Mouse (Mus musculus): Measurements from ENCODE around the gene Capn8.
A peak's percentile ranks its signal among the peaks of the same experiment; 100 is the strongest.
"Not testable (repeated sequence)": the region's sequence is repeated elsewhere in the genome, so short reads cannot be mapped to it uniquely, and the experiment has no call there.

Capn8 gene

DNA sequence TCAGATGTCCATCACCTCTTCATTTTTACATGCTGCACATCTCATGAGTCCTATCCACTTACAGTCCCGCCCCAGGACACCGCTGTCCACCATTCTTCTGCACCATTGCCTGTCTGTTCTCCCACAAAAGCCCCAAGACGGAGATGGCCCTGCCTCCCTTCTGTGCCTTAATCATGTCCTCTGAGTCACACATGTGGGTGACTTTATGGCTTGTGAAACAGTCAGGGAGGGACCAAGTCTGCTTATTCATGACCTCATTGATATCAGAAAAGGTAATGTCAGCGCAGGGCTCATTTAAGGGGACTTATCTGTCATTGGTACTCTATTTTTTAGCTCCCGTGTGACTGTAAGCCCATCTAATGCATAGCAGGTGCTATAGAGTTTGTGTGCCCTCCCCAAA lies 74.6 kb downstream of the Capn8 start:
- H3K4me3 ChIP-seq (replicated peaks; ENCODE audit: low read length): no peak overlapping the region
- TF ChIP-seq CTCF (conservative IDR thresholded peaks at IDR 0.05; ENCODE audit: low read length): no peak
- TF ChIP-seq NANOG (IDR thresholded peaks at IDR 0.05; ENCODE audit: borderline replicate concordance, low read length): no peak
- no peak for TF ChIP-seq POU5F1 (IDR thresholded peaks at IDR 0.05; ENCODE audit: borderline replicate concordance, low read length)
- peaks cover 19% of the 10 kb centered on the region for H3K9me3 ChIP-seq (ENCODE audit: low read length)
- no peaks in the 10 kb centered on the region for H3K36me3 ChIP-seq (ENCODE audit: insufficient read depth, low read length)
- H3K27me3 ChIP-seq (ENCODE audit: insufficient read depth, low read length): peaks cover 9% of the 10 kb centered on the region; the same call in 1 of the 2 replicates
- peaks cover 32% of the 10 kb centered on the region for H3K4me1 ChIP-seq (replicated peaks; ENCODE audit: low read depth, low read length)

DNA sequence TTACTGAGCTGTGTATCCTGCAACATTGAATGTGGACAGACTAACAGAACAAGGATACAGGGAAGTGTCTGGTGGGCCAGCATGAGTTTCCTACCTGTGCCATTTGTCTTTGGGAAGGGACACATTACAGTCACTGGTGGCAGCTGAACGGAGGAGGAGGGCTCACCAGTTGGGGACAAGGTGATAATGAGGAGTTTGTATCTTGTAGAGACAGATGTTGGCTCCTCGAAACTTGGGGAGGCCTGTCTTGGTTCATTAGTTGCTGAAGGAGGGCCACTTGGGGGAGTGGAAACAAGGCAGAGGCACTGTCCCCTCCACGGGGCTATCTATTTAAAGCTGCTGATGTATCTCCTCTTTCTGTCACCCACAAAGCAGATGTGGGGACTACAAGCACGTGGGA lies 75.3 kb downstream of the Capn8 start:
- no peak overlapping the region for H3K4me3 ChIP-seq (replicated peaks; ENCODE audit: low read length)
- peaks cover 26% of the 10 kb centered on the region for H3K9me3 ChIP-seq (ENCODE audit: low read length)
- H3K4me1 ChIP-seq (replicated peaks; ENCODE audit: low read depth, low read length): peaks cover 37% of the 10 kb centered on the region
- H3K36me3 ChIP-seq (ENCODE audit: insufficient read depth, low read length): no peaks in the 10 kb centered on the region
- peaks cover 9% of the 10 kb centered on the region; the same call in 1 of the 2 replicates for H3K27me3 ChIP-seq (ENCODE audit: insufficient read depth, low read length)
- no peak for TF ChIP-seq POU5F1 (IDR thresholded peaks at IDR 0.05; ENCODE audit: borderline replicate concordance, low read length)

DNA sequence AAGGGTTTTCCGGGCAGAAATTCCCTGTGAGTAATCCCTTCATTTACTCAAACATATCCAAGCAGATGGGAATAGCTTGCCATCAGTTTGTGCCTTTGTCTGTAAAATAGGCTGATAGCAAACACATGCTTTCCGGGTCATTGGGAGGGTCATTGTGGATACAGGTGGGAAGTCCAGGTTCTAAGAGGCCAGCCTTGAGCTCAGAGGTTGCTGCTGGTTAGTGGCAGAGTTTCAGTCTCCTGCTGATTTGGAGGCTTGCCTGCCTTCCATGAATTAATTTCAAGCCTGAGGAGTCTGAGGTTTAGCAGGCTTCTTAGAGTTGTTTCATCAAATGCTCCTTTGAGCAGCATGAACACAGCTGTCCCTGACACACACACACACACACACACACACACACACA lies 78.0 kb downstream of the Capn8 start:
- Histone ChIP-seq H3K9me3 (ENCODE audit: low read length) (peaks cover 30% of the 10 kb centered on the region), H3K4me3 (replicated peaks; ENCODE audit: low read length) (no peak overlapping the region), H3K4me1 (replicated peaks; ENCODE audit: low read depth, low read length) (peaks cover 54% of the 10 kb centered on the region), H3K27me3 (ENCODE audit: insufficient read depth, low read length) (peaks cover 9% of the 10 kb centered on the region; the same call in 1 of the 2 replicates), H3K36me3 (ENCODE audit: insufficient read depth, low read length) (no peaks in the 10 kb centered on the region)
- no peak for TF ChIP-seq NANOG (IDR thresholded peaks at IDR 0.05; ENCODE audit: borderline replicate concordance, low read length)

DNA sequence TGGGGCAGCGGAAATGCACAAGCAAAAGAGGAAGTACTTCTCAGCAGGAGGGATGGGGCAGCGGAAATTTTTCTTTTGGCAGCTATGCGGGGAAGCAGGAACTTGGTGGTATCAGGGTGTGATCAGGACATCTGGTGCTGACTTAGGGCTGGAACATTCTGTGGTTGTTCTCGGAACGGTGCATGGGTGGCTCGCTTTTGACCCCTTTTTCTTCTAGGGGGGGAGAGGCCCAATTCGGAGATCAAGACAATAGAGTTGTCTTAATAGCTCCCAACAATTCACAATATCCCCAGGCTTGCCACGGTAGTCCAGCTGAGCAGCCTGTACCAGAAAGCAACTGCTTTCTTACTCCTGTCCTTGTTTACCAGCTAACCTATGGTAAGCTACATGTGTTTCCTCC lies 79.6 kb downstream of the Capn8 start:
- Histone ChIP-seq H3K27me3 (ENCODE audit: insufficient read depth, low read length) (peaks cover 20% of the 10 kb centered on the region), H3K4me1 (replicated peaks; ENCODE audit: low read depth, low read length) (peaks cover 43% of the 10 kb centered on the region), H3K9me3 (ENCODE audit: low read length) (peaks cover 25% of the 10 kb centered on the region)
- not testable (repeated sequence) for H3K4me3 ChIP-seq (replicated peaks; ENCODE audit: low read length); H3K36me3 ChIP-seq (ENCODE audit: insufficient read depth, low read length)

- H3K4me1 ChIP-seq (replicated peaks; ENCODE audit: low read depth, low read length): peaks cover 41% of the 10 kb centered on the region
- H3K9me3 ChIP-seq (ENCODE audit: low read length): peaks cover 25% of the 10 kb centered on the region
- no peak overlapping the region for H3K4me3 ChIP-seq (replicated peaks; ENCODE audit: low read length)
- TF ChIP-seq CTCF (conservative IDR thresholded peaks at IDR 0.05; ENCODE audit: low read length) (no peak), NANOG (IDR thresholded peaks at IDR 0.05; ENCODE audit: borderline replicate concordance, low read length) (no peak), POU5F1 (IDR thresholded peaks at IDR 0.05; ENCODE audit: borderline replicate concordance, low read length) (no peak)
- no peaks in the 10 kb centered on the region for H3K36me3 ChIP-seq (ENCODE audit: insufficient read depth, low read length)
- H3K27me3 ChIP-seq (ENCODE audit: insufficient read depth, low read length): peaks cover 21% of the 10 kb centered on the region
Observed at GRCm38 (mm10) chr1:182645211-182645668, 80.4 kb downstream of the Capn8 start.

DNA sequence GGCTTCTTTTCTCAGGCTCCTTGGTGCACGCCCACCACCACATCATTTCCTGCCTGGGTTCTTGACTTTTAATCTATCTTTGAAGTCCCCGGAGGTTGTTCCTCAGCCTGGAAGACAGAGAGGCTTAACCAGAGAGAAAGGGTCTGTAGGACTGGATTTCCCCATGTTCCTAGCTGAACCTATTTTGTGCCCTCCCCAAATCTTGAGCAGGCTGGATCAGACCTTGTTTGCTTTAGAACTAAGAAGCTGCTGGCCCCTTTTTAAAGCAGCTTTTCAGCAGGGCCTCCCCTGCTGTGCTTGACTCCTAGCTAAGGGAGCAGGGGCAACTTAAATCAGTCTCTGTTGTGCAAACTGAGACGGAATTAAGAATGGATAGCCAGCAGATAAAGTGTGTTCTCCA lies 82.0 kb downstream of the Capn8 start:
- no peaks in the 10 kb centered on the region for H3K36me3 ChIP-seq (ENCODE audit: insufficient read depth, low read length)
- H3K4me3 ChIP-seq (replicated peaks; ENCODE audit: low read length): no peak overlapping the region
- H3K4me1 ChIP-seq (replicated peaks; ENCODE audit: low read depth, low read length): peaks cover 41% of the 10 kb centered on the region
- TF ChIP-seq POU5F1 (IDR thresholded peaks at IDR 0.05; ENCODE audit: borderline replicate concordance, low read length) (no peak), CTCF (conservative IDR thresholded peaks at IDR 0.05; ENCODE audit: low read length) (no peak), NANOG (IDR thresholded peaks at IDR 0.05; ENCODE audit: borderline replicate concordance, low read length) (no peak)
- H3K27me3 ChIP-seq (ENCODE audit: insufficient read depth, low read length): peaks cover 23% of the 10 kb centered on the region
- peaks cover 25% of the 10 kb centered on the region for H3K9me3 ChIP-seq (ENCODE audit: low read length)

DNA sequence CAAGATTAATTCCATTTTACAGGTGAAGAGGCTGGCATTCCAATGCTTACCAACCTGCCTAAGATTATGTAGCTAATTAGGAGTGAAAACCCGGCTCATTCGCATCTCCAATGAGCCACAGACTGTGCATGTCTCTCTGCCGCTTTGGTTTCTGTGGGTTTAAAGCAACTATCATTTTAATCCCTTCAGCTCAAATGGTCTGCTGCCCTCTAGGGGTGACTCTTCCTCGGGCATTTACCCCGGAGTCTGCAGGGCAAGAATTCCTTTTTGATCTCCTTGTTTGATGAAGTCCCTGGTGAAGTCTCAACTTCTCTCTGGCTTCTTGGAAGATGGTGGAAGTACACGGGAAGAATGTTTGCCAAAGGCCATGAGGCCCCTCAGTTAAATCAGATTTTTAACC lies 93.0 kb downstream of the Capn8 start:
- TF ChIP-seq CTCF (conservative IDR thresholded peaks at IDR 0.05; ENCODE audit: low read length) (peak; percentile 70), POU5F1 (IDR thresholded peaks at IDR 0.05; ENCODE audit: borderline replicate concordance, low read length) (no peak)
- Histone ChIP-seq H3K9me3 (ENCODE audit: low read length) (peaks cover 4% of the 10 kb centered on the region; the same call in 1 of the 2 replicates), H3K36me3 (ENCODE audit: insufficient read depth, low read length) (no peaks in the 10 kb centered on the region), H3K4me1 (replicated peaks; ENCODE audit: low read depth, low read length) (peaks cover 15% of the 10 kb centered on the region), H3K27me3 (ENCODE audit: insufficient read depth, low read length) (peaks cover 18% of the 10 kb centered on the region), H3K4me3 (replicated peaks; ENCODE audit: low read length) (no peak overlapping the region)

GRCm38 (mm10) chr1:182660365-182660764 lies 95.6 kb downstream of the Capn8 start:
- H3K27me3 ChIP-seq (ENCODE audit: insufficient read depth, low read length): peaks cover 29% of the 10 kb centered on the region
- no peak overlapping the region for H3K4me3 ChIP-seq (replicated peaks; ENCODE audit: low read length)
- TF ChIP-seq POU5F1 (IDR thresholded peaks at IDR 0.05; ENCODE audit: borderline replicate concordance, low read length) (no peak), CTCF (conservative IDR thresholded peaks at IDR 0.05; ENCODE audit: low read length) (no peak), NANOG (IDR thresholded peaks at IDR 0.05; ENCODE audit: borderline replicate concordance, low read length) (no peak)
- peaks cover 4% of the 10 kb centered on the region; the same call in 1 of the 2 replicates for H3K9me3 ChIP-seq (ENCODE audit: low read length)
- H3K36me3 ChIP-seq (ENCODE audit: insufficient read depth, low read length): no peaks in the 10 kb centered on the region
- peaks cover 20% of the 10 kb centered on the region for H3K4me1 ChIP-seq (replicated peaks; ENCODE audit: low read depth, low read length)

DNA sequence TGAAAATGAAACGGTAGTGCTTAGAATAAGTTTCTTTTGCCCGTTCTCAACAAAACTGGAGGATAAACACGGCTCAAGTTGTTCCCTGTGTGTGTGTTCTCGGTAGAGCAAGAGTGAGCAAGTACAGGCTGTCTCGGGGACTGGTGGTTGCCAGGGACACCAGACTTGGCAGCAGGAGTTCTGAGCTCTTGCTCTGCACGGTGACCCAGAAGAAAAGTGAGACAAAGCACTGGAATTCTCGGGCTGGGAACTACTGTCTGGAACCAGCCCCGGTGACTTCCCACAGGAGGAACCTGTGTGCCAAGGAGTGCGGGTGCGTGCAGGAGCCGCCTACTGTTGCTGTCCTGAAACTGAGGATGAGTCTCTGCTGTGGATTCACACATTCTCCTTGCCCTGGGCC lies 98.9 kb downstream of the Capn8 start:
- H3K4me3 ChIP-seq (replicated peaks; ENCODE audit: low read length): no peak overlapping the region
- H3K9me3 ChIP-seq (ENCODE audit: low read length): peaks cover 4% of the 10 kb centered on the region; the same call in 1 of the 2 replicates
- peaks cover 33% of the 10 kb centered on the region for H3K27me3 ChIP-seq (ENCODE audit: insufficient read depth, low read length)
- TF ChIP-seq POU5F1 (IDR thresholded peaks at IDR 0.05; ENCODE audit: borderline replicate concordance, low read length) (no peak), NANOG (IDR thresholded peaks at IDR 0.05; ENCODE audit: borderline replicate concordance, low read length) (no peak), CTCF (conservative IDR thresholded peaks at IDR 0.05; ENCODE audit: low read length) (no peak)
- H3K36me3 ChIP-seq (ENCODE audit: insufficient read depth, low read length): no peaks in the 10 kb centered on the region
- peaks cover 30% of the 10 kb centered on the region for H3K4me1 ChIP-seq (replicated peaks; ENCODE audit: low read depth, low read length)
